Mouse (Mus musculus): Measurements from ENCODE around the gene Sptbn1.

GRCm38 (mm10) chr11:30246161-30246560 lies 21.8 kb downstream of the Sptbn1 start:
- TF ChIP-seq CTCF (IDR thresholded peaks at IDR 0.05; ENCODE audit: low read depth), result no peak
- no peak for TF ChIP-seq EP300 (IDR thresholded peaks at IDR 0.05; ENCODE audit: low read depth)
